Mouse (Mus musculus): ENCODE measurements around the gene Olfr992.

- TF ChIP-seq CTCF (IDR thresholded peaks at IDR 0.05; ENCODE audit: borderline replicate concordance, extremely low read depth, insufficient read depth, insufficient read length) (no peak), POLR2A (IDR thresholded peaks at IDR 0.05; ENCODE audit: borderline replicate concordance, extremely low read depth, insufficient read depth, insufficient read length, poor library complexity, severe bottlenecking) (no peak)
These were observed at the start of gene Olfr992 for GRCm38 (mm10) chr2:85409369-85409768.
